Mouse (Mus musculus): ENCODE measurements at regions not wholly inside any gene's neighbourhood (a gene's known extent, or its start where the extent isn't known, plus 50 kb on each side); places are given as distances from the start of the nearest gene placed in this dataset.
"Not testable (repeated sequence)": the region's sequence is repeated elsewhere in the genome, so short reads cannot be mapped to it uniquely, and the experiment has no call there.

- DNase-seq (ENCODE audit: low read depth, low spot score) = peak; percentile 53
Observed at GRCm38 (mm10) chr14:53803698-53804620, 449.9 kb downstream of the Dad1 start.

GRCm38 (mm10) chr14:53802547-53802946, 451.4 kb downstream of the Dad1 start:
- DNase-seq (ENCODE audit: low read depth, low spot score) = peak; percentile 54

GRCm38 (mm10) chr14:53800508-53801136, 453.3 kb downstream of the Dad1 start:
- DNase-seq (ENCODE audit: low read depth, low spot score) = no peak

DNA sequence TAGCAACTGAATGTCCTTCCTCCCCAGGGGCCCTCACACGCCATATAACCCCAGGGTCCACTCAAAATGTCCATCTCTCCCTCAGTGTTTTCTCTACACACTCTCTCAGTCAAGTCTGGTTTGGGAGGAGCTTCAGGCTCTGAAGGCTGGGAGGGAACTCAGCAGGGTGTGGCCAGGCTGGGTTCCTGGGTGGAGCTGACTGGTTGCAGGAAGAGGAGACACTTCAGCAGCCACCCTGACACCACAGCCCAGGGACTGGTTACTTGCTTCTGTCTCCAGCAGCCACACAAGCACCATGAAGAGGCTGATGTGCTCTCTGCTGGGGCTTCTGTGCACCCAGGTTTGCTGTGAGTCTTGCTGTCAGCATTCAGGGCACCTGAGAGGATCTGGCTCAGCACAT, 458.7 kb downstream of the Dad1 start:
- peak; percentile 41 for DNase-seq (ENCODE audit: low read depth, low spot score)

DNA sequence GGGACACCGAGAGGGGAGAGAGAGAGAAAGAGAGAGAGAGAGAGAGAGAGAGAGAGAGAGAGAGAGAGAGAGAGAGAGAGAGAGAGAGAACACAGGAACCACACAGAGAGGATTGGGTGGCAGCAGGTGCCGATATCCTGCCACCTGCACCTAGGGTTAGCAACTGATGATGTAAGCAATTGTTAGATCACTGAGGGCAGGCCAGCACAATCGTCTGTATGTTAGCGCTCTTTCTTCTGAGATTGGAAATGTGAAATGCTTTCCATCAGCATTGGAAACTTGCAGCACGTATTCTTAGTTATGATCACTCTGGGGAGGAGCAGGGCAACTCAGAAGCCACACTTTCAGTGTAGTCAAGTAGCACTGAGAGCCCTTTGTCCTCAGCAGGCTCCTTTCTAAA, 459.4 kb downstream of the Dad1 start:
- DNase-seq (ENCODE audit: low read depth, low spot score) = peak; percentile 57

DNA sequence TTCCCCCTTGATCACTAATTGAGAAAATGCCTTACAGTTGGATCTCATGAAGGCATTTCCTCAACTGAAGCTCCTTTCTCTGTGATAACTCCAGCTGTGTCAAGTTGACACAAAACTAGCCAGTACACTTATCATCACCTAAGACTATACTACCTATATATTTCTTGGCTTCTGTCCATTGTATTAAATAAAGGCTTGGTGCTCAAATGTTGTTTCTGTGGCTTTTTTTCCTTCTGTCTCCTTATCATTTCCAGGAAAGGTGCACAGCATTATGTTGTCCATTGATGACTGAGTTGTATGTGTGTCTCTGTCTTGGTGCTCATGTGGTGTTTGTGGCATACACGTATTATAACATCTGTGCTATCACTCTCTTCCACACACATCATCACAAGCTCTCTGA, 461.5 kb downstream of the Dad1 start:
- not testable (repeated sequence) for DNase-seq (ENCODE audit: low read depth, low spot score)

DNA sequence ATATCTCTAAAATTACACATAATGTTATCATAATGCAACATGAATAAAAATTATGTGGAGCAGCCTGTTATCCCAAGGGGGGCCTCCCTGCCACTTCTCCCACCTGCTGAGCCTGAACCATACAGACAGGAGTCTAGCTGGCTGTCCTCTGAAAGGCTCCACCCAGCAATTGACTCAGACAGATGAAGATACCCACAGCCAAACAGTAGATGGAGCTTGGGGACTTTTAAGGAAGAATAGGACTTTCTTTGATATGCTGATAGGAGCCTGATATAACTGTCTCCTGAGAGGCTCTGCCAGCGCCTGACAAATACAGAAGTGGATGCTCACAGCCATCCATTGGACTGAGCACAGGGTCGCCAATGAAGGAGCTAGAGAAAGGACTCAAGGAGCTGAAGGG, 468.4 kb downstream of the Dad1 start:
- not testable (repeated sequence) for DNase-seq (ENCODE audit: low read depth, low spot score)

- DNase-seq (ENCODE audit: low read depth, low spot score) = no peak
Observed at GRCm38 (mm10) chr14:53777375-53777774, 476.5 kb downstream of the Dad1 start.

DNA sequence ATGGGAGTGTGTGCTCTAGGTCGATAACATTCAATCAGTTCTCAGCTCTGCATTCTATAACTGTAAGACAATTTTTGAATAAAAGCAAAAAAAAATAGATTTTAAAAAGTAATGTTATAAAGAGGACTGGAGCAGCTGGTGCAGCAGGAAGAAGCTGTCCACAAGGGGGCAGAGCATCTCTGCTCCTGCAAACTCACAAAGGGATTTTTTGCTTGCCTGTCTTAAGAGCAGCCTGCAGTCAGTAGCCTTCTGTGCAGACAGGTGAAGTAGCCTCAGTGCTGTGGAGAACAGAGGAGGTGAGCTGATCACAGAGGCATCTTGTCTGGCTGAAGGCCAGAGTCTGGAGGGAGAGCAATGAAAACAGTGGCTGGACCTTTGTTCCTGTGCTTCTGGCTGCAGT, 477.2 kb downstream of the Dad1 start:
- peak; percentile 43 for DNase-seq (ENCODE audit: low read depth, low spot score)

DNA sequence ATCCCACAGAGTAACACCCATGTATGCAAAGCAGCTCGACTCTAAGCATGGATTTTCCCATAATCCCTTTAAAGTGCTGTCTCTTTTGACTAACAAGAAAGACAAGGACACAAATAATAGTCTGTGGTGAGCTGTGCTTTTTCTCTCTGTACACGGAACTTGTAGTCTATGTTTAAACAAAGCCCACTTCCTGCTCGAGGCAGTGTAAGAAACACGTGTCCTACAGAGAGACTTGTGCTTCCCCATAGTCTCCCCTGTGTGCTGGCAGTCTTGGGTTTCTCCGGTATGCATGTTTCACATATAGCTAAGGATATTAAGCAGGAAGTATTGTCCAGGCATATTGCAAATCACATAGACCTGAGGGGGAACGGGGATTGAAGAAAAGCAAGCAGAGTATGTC, 487.4 kb downstream of the Dad1 start:
- peak; percentile 7 for DNase-seq (ENCODE audit: low read depth, low spot score)

- not testable (repeated sequence) for DNase-seq (ENCODE audit: low read depth, low spot score)
Observed at GRCm38 (mm10) chr14:53765918-53766317, 488.0 kb downstream of the Dad1 start.

DNA sequence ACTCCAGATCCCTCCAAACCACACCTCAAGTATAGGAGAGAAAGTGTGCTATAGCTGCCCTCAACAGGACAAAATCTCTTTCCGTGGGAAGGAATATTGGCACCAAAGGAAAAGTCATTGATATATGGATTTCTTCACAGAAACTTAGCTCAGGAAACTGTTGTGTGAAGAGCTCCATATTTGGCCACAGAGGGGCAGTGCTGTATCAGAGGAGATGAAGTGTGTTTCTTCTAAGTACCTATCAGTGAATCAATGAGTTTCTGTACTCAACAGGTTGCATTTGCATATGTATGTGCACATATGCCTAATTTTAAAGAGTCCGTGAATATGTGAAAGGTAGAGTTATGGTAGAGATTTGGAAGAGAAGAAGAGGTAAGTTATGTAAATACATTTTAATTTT, 493.3 kb downstream of the Dad1 start:
- not testable (repeated sequence) for DNase-seq (ENCODE audit: low read depth, low spot score)

GRCm38 (mm10) chr14:53757782-53758181, 496.1 kb downstream of the Dad1 start:
- not testable (repeated sequence) for DNase-seq (ENCODE audit: low read depth, low spot score)

DNA sequence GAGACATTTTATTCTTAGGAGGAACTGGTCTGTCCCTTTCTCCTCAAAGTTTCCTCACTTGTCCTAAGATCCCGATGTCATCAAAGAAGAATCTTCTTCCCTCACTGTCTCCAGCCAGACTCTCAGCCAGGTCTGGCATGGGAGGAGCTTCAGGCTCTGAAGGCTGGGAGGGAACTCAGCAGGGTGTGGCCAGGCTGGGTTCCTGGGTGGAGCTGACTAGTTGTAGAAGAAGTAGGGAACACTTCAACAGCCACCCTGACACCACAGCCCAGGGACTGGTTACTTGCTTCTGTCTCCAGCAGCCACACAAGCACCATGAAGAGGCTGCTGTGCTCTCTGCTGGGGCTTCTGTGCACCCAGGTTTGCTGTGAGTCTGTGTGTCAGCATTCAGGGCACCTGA, 496.8 kb downstream of the Dad1 start:
- DNase-seq (ENCODE audit: low read depth, low spot score) = not testable (repeated sequence)

DNA sequence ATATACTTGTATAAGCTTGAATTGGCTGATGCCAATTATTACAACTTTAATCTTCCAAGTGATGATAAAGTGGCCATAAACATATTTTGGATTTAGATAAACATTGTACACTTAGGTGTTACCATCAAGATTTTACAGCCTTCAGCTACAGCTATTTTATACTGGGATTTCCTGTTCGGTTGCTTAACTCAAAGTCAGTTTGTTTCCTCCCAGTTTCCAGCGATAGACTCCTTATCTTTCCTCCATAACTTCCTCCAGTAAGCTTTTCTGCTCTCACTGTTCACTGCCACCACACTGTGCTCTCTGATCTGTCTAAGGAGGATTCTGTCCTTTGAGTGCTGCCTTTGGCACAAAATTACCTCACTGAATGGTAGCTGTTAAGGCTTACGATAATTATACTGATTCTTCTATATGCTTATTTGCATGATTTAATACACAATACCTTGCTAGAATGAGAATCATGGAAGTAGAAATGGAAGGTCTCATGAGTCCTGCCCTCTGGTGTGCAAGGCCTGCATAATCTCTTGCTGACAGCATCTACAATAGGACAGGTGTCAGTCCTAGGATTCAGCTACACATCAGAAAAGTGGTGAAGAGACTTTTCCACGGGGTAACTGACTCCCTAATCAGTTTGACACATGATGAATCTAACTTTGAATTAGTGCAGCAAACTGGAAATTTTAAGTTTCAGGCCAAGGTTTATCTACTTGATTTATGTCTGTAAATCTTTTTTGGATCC, 503.0 kb downstream of the Dad1 start:
- DNase-seq (ENCODE audit: low read depth, low spot score) = no peak

- not testable (repeated sequence) for DNase-seq (ENCODE audit: low read depth, low spot score)
Observed at GRCm38 (mm10) chr14:53743552-53743951, 510.4 kb downstream of the Dad1 start.

- DNase-seq (ENCODE audit: low read depth, low spot score) = peak; percentile 25
Observed at GRCm38 (mm10) chr14:53742864-53743263, 511.0 kb downstream of the Dad1 start.

- DNase-seq (ENCODE audit: low read depth, low spot score) = peak; percentile 31
Observed at GRCm38 (mm10) chr14:53741246-53741645, 512.7 kb downstream of the Dad1 start.

DNA sequence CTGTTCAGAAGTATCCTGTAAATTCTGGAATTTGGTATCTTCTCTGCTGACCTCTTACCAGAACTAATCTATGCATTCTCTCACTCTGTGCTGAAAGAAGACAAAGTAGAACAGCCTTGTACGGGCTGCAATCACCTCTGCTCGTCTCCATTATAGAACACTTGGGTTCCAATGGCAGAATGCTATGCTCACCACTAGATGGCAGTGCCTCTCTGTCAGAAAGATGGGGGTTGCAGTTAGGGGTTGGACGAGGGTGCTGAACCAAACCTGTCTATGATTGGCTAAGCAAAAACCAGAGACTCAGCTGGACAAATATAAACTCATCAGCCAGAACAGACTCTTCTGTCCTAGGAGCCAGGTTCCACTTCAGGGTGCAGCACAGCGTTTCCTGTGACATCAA, 515.9 kb downstream of the Dad1 start:
- not testable (repeated sequence) for DNase-seq (ENCODE audit: low read depth, low spot score)

GRCm38 (mm10) chr14:53736274-53736673, 517.6 kb downstream of the Dad1 start:
- DNase-seq (ENCODE audit: low read depth, low spot score) = peak; percentile 21

GRCm38 (mm10) chr14:53731600-53731999, 522.3 kb downstream of the Dad1 start:
- DNase-seq (ENCODE audit: low read depth, low spot score) = not testable (repeated sequence)

GRCm38 (mm10) chr14:53729877-53730276, 524.0 kb downstream of the Dad1 start:
- DNase-seq (ENCODE audit: low read depth, low spot score) = not testable (repeated sequence)

Data from CD4-positive helper T cell, adult 2 months (primary cell).